Mouse (Mus musculus): ENCODE results near the gene Map3k14. TPM values are rescaled to one million over a fixed set of nuclear protein-coding genes. Genes with fewer than 3 reads are reported as not detected.

Gene Map3k14
- total and polyA plus RNA-seq, 2 experiments from 2014 or later: 1.5 to 6.7 TPM

- ATAC-seq (no peak), DNase-seq (ENCODE audit: low spot score) (no peak)
- TF ChIP-seq CTCF (IDR thresholded peaks at IDR 0.05; ENCODE audit: low read depth): no peak
- Histone ChIP-seq H3K4me2 (ENCODE audit: low read depth, low read length) (no peak overlapping the region), H3K27ac (no peak overlapping the region), H3K4me3 (ENCODE audit: low read length) (no peak overlapping the region), H3K9me3 (ENCODE audit: low read length) (no peaks in the 10 kb centered on the region), H3K36me3 (ENCODE audit: insufficient read depth, low read length) (peaks cover 4% of the 10 kb centered on the region; the same call in 1 of the 2 replicates), H3K4me1 (ENCODE audit: insufficient read depth, low read length) (no peaks in the 10 kb centered on the region), H3K27me3 (ENCODE audit: insufficient read depth, low read length) (no peaks in the 10 kb centered on the region), H3K9ac (replicated peaks; ENCODE audit: low read length) (no peak overlapping the region)
- 87% methylated on average over 1 of the region's 1 CpGs for WGBS
Measured at GRCm38 (mm10) chr11:103215355-103215754, 51.9 kb downstream of the Map3k14 start.

- ATAC-seq (no peak), DNase-seq (ENCODE audit: low spot score) (no peak)
- no peak overlapping the region for H3K27ac ChIP-seq
- peak; percentile 27; the same call in 1 of the 2 replicates for TF ChIP-seq CTCF (IDR thresholded peaks at IDR 0.05; ENCODE audit: low read depth)
- no peak overlapping the region for H3K4me2 ChIP-seq (ENCODE audit: low read depth, low read length)
- no peaks in the 10 kb centered on the region for H3K4me1 ChIP-seq (ENCODE audit: insufficient read depth, low read length)
- no peak overlapping the region for H3K9ac ChIP-seq (replicated peaks; ENCODE audit: low read length)
- H3K9me3 ChIP-seq (ENCODE audit: low read length): no peaks in the 10 kb centered on the region
- H3K27me3 ChIP-seq (ENCODE audit: insufficient read depth, low read length): no peaks in the 10 kb centered on the region
- no peaks in the 10 kb centered on the region for H3K36me3 ChIP-seq (ENCODE audit: insufficient read depth, low read length)
- 77% methylated on average over 5 of the region's 5 CpGs for WGBS
- H3K4me3 ChIP-seq (ENCODE audit: low read length): no peak overlapping the region
Measured at GRCm38 (mm10) chr11:103213712-103214111, 53.6 kb downstream of the Map3k14 start.

DNA sequence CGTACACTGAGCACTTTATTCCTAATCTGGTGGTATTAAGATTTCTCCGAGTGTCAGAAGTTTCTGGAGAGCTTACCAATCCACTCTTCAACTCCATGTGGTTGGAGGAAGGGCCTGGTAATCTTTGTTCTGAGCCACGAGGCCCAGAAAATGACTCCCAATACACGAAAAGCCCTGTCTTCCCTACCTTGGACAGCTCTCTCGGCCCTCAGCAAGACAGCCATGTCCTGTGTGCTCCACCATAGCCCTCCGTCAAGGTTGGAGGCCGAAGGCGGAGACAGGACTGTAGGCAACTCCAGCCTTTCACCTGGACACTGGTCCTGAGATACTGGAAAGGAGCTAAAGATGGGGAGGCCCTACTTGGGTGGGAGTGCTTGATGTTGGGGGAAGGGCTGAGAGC, 57.0 kb downstream of the Map3k14 start:
- 75% methylated on average over 8 of the region's 8 CpGs for WGBS
- Histone ChIP-seq H3K4me2 (ENCODE audit: low read depth, low read length) (no peak overlapping the region), H3K9me3 (ENCODE audit: low read length) (no peaks in the 10 kb centered on the region), H3K4me1 (ENCODE audit: insufficient read depth, low read length) (no peaks in the 10 kb centered on the region), H3K36me3 (ENCODE audit: insufficient read depth, low read length) (no peaks in the 10 kb centered on the region), H3K4me3 (ENCODE audit: low read length) (no peak overlapping the region), H3K27me3 (ENCODE audit: insufficient read depth, low read length) (no peaks in the 10 kb centered on the region), H3K27ac (no peak overlapping the region), H3K9ac (replicated peaks; ENCODE audit: low read length) (no peak overlapping the region)
- TF ChIP-seq CTCF (IDR thresholded peaks at IDR 0.05; ENCODE audit: low read depth): no peak
- no peak for ATAC-seq
- no peak for DNase-seq (ENCODE audit: low spot score)

DNA sequence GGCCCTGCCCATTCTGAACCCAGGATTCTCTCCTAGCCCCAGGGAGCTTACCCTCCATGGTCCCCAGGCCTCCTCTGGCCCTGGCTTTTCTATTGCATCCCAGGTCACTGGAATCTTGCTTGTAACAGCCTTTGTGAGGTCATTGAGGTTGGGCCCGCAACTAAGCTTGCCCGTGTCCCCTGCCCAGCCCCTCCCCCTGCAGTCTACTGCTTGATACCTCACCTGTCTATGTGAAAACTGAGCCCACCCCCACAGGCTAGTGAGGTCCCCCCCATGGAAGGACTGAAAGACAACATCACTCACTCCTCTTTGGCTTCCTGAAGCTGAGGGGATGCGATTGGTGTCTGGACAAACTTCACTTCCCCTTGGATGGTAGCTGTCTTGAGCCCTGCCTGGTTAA, 58.8 kb downstream of the Map3k14 start, which contains the start of gene 1700023F06Rik:
Gene 1700023F06Rik, minus strand, starts transcription at position 101 of the 400 bp plus-strand sequence.
- H3K9ac ChIP-seq (replicated peaks; ENCODE audit: low read length): no peak within 1 kb of the TSS
- DNase-seq (ENCODE audit: low spot score) (no peak), ATAC-seq (no peak)
- H3K4me2 ChIP-seq (ENCODE audit: low read depth, low read length): no peak within 1 kb of the TSS
- H3K4me1 ChIP-seq (ENCODE audit: insufficient read depth, low read length): no peaks in the 10 kb centered on the region
- no peak within 1 kb of the TSS for H3K4me3 ChIP-seq (ENCODE audit: low read length)
- H3K27me3 ChIP-seq (ENCODE audit: insufficient read depth, low read length): no peaks in the 10 kb centered on the region
- no peak for TF ChIP-seq CTCF (IDR thresholded peaks at IDR 0.05; ENCODE audit: low read depth)
- no peaks in the 10 kb centered on the region for H3K36me3 ChIP-seq (ENCODE audit: insufficient read depth, low read length)
- 88% methylated on average over 3 of the region's 3 CpGs for WGBS
- H3K9me3 ChIP-seq (ENCODE audit: low read length): no peaks in the 10 kb centered on the region
- H3K27ac ChIP-seq: no peak within 1 kb of the TSS

DNA sequence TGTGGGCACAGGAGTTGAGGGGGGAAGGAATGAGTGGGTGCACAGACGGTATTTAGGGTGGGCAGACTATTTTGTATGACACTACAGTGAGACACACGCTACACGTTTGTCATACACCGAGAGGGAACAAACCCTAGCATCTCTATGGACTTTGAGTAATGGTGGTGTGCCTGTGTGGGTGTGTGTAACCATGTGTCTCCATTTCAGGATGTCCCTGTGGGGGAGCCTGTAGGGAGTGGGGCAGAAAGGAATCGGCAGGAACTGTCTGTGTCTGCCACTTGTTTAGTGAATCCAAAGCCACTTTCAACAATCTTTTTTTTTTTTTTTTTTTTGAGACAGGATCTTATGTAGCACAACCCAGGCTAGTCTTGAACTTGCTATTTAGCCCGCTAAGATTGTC, 61.1 kb downstream of the Map3k14 start:
- no peak overlapping the region for H3K9ac ChIP-seq (replicated peaks; ENCODE audit: low read length)
- WGBS: 96% methylated on average over 6 of the region's 6 CpGs
- H3K4me1 ChIP-seq (ENCODE audit: insufficient read depth, low read length): peaks cover 5% of the 10 kb centered on the region; the same call in 1 of the 2 replicates
- H3K4me3 ChIP-seq (ENCODE audit: low read length): no peak overlapping the region
- H3K36me3 ChIP-seq (ENCODE audit: insufficient read depth, low read length): no peaks in the 10 kb centered on the region
- H3K9me3 ChIP-seq (ENCODE audit: low read length): no peaks in the 10 kb centered on the region
- H3K4me2 ChIP-seq (ENCODE audit: low read depth, low read length): no peak overlapping the region
- TF ChIP-seq CTCF (IDR thresholded peaks at IDR 0.05; ENCODE audit: low read depth): no peak
- H3K27ac ChIP-seq: no peak overlapping the region
- ATAC-seq (no peak), DNase-seq (ENCODE audit: low spot score) (no peak)
- no peaks in the 10 kb centered on the region for H3K27me3 ChIP-seq (ENCODE audit: insufficient read depth, low read length)

DNA sequence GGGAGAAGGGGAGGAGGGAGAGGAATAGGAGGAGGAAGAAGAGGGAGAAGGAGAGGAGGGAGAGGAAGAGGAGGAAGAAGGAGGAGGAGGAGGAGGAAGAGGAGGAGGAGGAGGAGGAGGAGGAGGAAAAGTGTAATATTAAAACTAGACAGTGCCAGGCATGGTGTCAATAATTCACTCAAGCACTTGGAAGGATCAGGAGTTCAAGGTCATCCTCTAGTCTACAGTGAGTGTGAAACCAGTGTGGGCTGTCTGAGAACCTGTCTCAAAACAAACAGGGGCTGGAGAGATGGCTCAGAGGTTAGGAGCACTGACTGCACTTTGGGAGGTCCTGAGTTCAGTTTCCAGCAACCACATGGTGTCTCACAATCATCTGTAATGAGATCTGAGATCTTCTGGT, 64.9 kb downstream of the Map3k14 start:
- ATAC-seq: no peak
- DNase-seq (ENCODE audit: low spot score): no peak
- peaks cover 24% of the 10 kb centered on the region for H3K4me1 ChIP-seq (ENCODE audit: insufficient read depth, low read length)
- no peak for TF ChIP-seq CTCF (IDR thresholded peaks at IDR 0.05; ENCODE audit: low read depth)
- H3K4me2 ChIP-seq (ENCODE audit: low read depth, low read length): no peak overlapping the region
- no peaks in the 10 kb centered on the region for H3K36me3 ChIP-seq (ENCODE audit: insufficient read depth, low read length)
- no peaks in the 10 kb centered on the region for H3K27me3 ChIP-seq (ENCODE audit: insufficient read depth, low read length)
- H3K4me3 ChIP-seq (ENCODE audit: low read length): no peak overlapping the region
- H3K9ac ChIP-seq (replicated peaks; ENCODE audit: low read length): no peak overlapping the region
- no peaks in the 10 kb centered on the region for H3K9me3 ChIP-seq (ENCODE audit: low read length)
- no peak overlapping the region for H3K27ac ChIP-seq

GRCm38 (mm10) chr11:103201664-103202063, 65.6 kb downstream of the Map3k14 start:
- no peak overlapping the region for H3K27ac ChIP-seq
- 13% methylated on average over 6 of the region's 6 CpGs for WGBS

More at GRCm38 (mm10) chr11:103201664-103202063, 65.6 kb downstream of the Map3k14 start:
- peaks cover 24% of the 10 kb centered on the region for H3K4me1 ChIP-seq (ENCODE audit: insufficient read depth, low read length)
- TF ChIP-seq CTCF (IDR thresholded peaks at IDR 0.05; ENCODE audit: low read depth): peak; percentile 38
- ATAC-seq (peak; percentile 52; the same call in 1 of the 2 replicates), DNase-seq (ENCODE audit: low spot score) (peak; percentile 77)
- H3K4me3 ChIP-seq (ENCODE audit: low read length): no peak overlapping the region
- H3K9me3 ChIP-seq (ENCODE audit: low read length): no peaks in the 10 kb centered on the region
- H3K27me3 ChIP-seq (ENCODE audit: insufficient read depth, low read length): 0 out of 2 replicates have a peak, but pooled peaks cover 4% of the 10 kb centered on the region
- H3K4me2 ChIP-seq (ENCODE audit: low read depth, low read length): no peak overlapping the region
- no peaks in the 10 kb centered on the region for H3K36me3 ChIP-seq (ENCODE audit: insufficient read depth, low read length)
- H3K9ac ChIP-seq (replicated peaks; ENCODE audit: low read length): no peak overlapping the region
